Mouse (Mus musculus) neural tube, embryonic 11.5 days (tissue): ENCODE data around the gene Bad. TPM values are rescaled to one million over a fixed set of nuclear protein-coding genes. Genes with fewer than 3 reads are reported as not detected.
A peak's percentile ranks its signal among the peaks of the same experiment; 100 is the strongest.

Experiments
- ATAC-seq: fragments of 200-750 bp; cut with Nextera tagmentation; 2 replicates; pipeline ENCODE4 v1.8.0; 2017; ENCODE audit warnings: moderate number of reproducible peaks, mild to moderate bottlenecking, moderate TSS enrichment, moderate library complexity; ENCODE audit not compliant: insufficient read depth, low FRiP score, low TSS enrichment
- DNase-seq: peaks from one replicate; pipeline ENCODE4 v3.0.0-alpha.2; 2015; ENCODE audit warnings: low spot score
- H3K27ac ChIP-seq: fragments of 300-500 bp; sonication (generic); 2 replicates; pipeline ENCODE4 v1.5.1; 2014; ENCODE audit warnings: low read depth, mild to moderate bottlenecking, low read length
- H3K27me3 ChIP-seq: fragments of 300-500 bp; sonication (generic); 2 replicates; pipeline ENCODE4 v1.6.1; 2014; ENCODE audit warnings: mild to moderate bottlenecking, low read length, mixed read lengths; ENCODE audit not compliant: control insufficient read depth, insufficient read depth
- H3K36me3 ChIP-seq: fragments of 300-500 bp; sonication (generic); 2 replicates; pipeline ENCODE4 v1.6.1; 2014; ENCODE audit warnings: mild to moderate bottlenecking, low read length, moderate library complexity, mixed read lengths; ENCODE audit not compliant: control insufficient read depth, insufficient read depth
- H3K4me1 ChIP-seq: fragments of 300-500 bp; sonication (generic); 2 replicates; pipeline ENCODE4 v1.6.1; 2014; ENCODE audit warnings: low read length, mixed read lengths; ENCODE audit not compliant: control insufficient read depth, insufficient read depth
- H3K4me2 ChIP-seq: fragments of 300-500 bp; sonication (generic); 2 replicates; pipeline ENCODE4 v1.6.1; 2014; ENCODE audit warnings: low read depth, mild to moderate bottlenecking, moderate library complexity
- H3K4me3 ChIP-seq: fragments of 300-500 bp; sonication (generic); 2 replicates; pipeline ENCODE4 v1.5.1; 2014; ENCODE audit warnings: low read depth, low read length
- H3K9ac ChIP-seq: fragments of 300-500 bp; sonication (generic); 2 replicates; pipeline ENCODE4 v1.6.1; 2014; ENCODE audit warnings: mild to moderate bottlenecking, low read length
- H3K9me3 ChIP-seq: fragments of 300-500 bp; sonication (generic); 2 replicates; pipeline ENCODE4 v1.6.1; 2016; ENCODE audit warnings: low read length; ENCODE audit not compliant: control insufficient read depth
- WGBS: fragments of 180-500 bp; shearing (Covaris S2); extraction: QIAGEN DNeasy Blood & Tissue Kit; methylation state at CpG from one replicate; pipeline ENCODE4 v1.1.7; 2014; 5-methylcytosine and 5-hydroxymethylcytosine counted together
- polyA plus RNA-seq: library from polyadenylated mRNA; unstranded; fragments of >200 nt; fragmentation: Nextera tagmentation; extraction: Ambion mirVana; gene quantifications from 2 replicates; pipeline ENCODE4 v1.2.1, GENCODE M21; 2014

Bad gene
- polyA plus RNA-seq, 1 experiment from 2014 or later, result 58.5 TPM

GRCm38 (mm10) chr19:6973581-6974190 is 32.0 kb downstream of the Bad start:
- peaks cover 37% of the 10 kb centered on the region for H3K4me1 ChIP-seq
- H3K9ac ChIP-seq, result peak overlapping the region; percentile 92

GRCm38 (mm10) chr19:6974211-6975205 is 32.8 kb downstream of the Bad start, which contains the start of gene Ppp1r14b:
TSS of gene Ppp1r14b (plus strand) at chr19:6974968.
- Histone ChIP-seq H3K9ac (peak within 1 kb of the TSS; percentile 92), H3K27ac (peak within 1 kb of the TSS; percentile 86)
- peak; percentile 62 for ATAC-seq

More at GRCm38 (mm10) chr19:6973581-6974190, 32.0 kb downstream of the Bad start:
- ATAC-seq, result no peak
- Histone ChIP-seq H3K27me3 (0 out of 2 replicates have a peak, but pooled peaks cover 3% of the 10 kb centered on the region), H3K36me3 (peaks cover 10% of the 10 kb centered on the region), H3K4me3 (peak overlapping the region; percentile 70), H3K27ac (no peak overlapping the region), H3K9me3 (no peaks in the 10 kb centered on the region), H3K4me2 (peak overlapping the region; percentile 83)
- no peak for DNase-seq
- 28% methylated on average over 12 of the region's 12 CpGs for WGBS

GRCm38 (mm10) chr19:6975537-6976521 is 34.2 kb downstream of the Bad start, which contains the start of gene Plcb3:
TSS of gene Plcb3 (minus strand) at chr19:6976470.
- Histone ChIP-seq H3K9me3 (no peaks in the 10 kb centered on the region), H3K27me3 (no peaks in the 10 kb centered on the region), H3K4me3 (peak within 1 kb of the TSS; percentile 70), H3K36me3 (peaks cover 10% of the 10 kb centered on the region), H3K4me2 (peak within 1 kb of the TSS; percentile 79), H3K9ac (peak within 1 kb of the TSS; percentile 92), H3K4me1 (peaks cover 28% of the 10 kb centered on the region), H3K27ac (peak within 1 kb of the TSS; percentile 86)
- WGBS, result under 1% methylated on average over 16 of the region's 16 CpGs
- peak; percentile 81 for DNase-seq
- 0 out of 2 replicates have a peak, but pooled peaks have one; percentile 9 for ATAC-seq

More at GRCm38 (mm10) chr19:6974211-6975205, 32.8 kb downstream of the Bad start, which contains the start of gene Ppp1r14b:
- under 1% methylated on average over 49 of the region's 84 CpGs for WGBS
- Histone ChIP-seq H3K4me1 (peaks cover 37% of the 10 kb centered on the region), H3K36me3 (peaks cover 10% of the 10 kb centered on the region), H3K4me2 (peak within 1 kb of the TSS; percentile 83), H3K27me3 (no peaks in the 10 kb centered on the region), H3K9me3 (no peaks in the 10 kb centered on the region), H3K4me3 (peak within 1 kb of the TSS; percentile 70)
- peak; percentile 90 for DNase-seq

DNA sequence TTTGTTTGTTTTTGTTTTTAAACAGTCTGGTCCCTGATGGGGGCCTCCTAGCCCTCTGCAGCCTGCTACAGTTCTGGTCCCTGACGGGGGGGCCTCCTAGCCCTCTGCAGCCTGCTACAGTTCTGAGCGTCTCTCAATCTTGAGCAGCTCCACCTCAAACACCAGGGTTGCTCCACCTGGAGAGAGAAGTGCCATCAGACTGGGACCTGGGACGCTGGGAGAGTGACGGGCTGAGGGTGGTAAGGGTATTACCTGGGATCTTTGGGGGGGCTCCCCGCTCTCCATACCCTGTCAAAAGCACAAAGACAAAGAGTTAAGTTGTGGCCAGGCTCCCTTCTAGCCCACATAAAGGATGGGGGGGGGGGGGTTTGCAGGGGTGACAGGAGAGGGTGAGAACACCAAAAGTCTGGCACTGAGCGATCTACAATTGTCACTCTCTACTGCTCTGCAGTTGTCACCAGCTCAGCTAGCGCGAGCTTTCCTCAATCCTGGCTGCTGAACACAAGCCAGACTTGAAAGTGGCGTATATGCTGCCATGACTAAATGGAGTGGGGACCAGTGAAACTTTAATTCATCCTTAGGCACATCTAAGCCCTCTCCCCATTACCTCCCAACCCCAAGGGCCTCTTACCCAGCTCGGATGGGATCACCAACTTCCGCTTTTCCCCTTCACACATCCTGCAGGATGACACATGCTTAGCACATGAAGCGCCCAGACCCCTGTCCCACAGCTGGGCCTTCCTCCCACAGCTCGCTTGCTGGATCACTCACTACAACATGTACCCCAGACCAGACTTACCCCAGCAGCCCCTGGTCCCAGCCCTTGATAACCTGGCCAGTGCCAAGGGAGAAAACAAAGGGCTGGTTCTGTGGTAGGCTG is 36.3 kb downstream of the Bad start:
- ATAC-seq (no peak), DNase-seq (no peak)
- H3K4me2 ChIP-seq, result peak overlapping the region; percentile 11; the same call in 1 of the 2 replicates
- 0 out of 2 replicates have a peak overlapping the region, but pooled peaks have one; percentile 49 for H3K27ac ChIP-seq
- H3K27me3 ChIP-seq, result no peaks in the 10 kb centered on the region
- H3K4me3 ChIP-seq, result peak overlapping the region; percentile 12
- no peak overlapping the region; the same call in 1 of the 2 replicates for H3K9ac ChIP-seq
- peaks cover 10% of the 10 kb centered on the region for H3K36me3 ChIP-seq
- H3K4me1 ChIP-seq, result peaks cover 25% of the 10 kb centered on the region
- 79% methylated on average over 13 of the region's 13 CpGs for WGBS
- H3K9me3 ChIP-seq, result no peaks in the 10 kb centered on the region

DNA sequence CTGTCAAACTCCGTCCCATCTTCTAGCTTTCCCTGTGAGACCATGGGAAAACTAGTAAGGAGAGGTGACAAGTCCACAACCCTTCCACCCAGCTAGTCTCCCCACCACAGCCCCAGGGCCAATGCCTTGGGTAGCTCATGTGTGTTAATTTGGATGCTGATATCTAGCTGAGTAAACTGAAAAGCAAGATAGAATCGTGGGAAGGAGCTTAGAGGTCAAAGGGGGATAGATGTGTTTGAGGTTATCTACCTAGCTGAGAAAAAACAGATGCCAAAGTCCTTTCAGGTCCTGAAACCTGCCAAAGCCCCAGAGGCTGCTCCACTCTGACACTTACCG is 36.9 kb downstream of the Bad start:
- H3K4me2 ChIP-seq, result peak overlapping the region; percentile 69
- no peaks in the 10 kb centered on the region for H3K9me3 ChIP-seq
- 66% methylated on average over 3 of the region's 3 CpGs for WGBS
- DNase-seq (no peak), ATAC-seq (no peak)
- 0 out of 2 replicates have a peak overlapping the region, but pooled peaks have one; percentile 42 for H3K27ac ChIP-seq
- H3K27me3 ChIP-seq, result no peaks in the 10 kb centered on the region
- H3K9ac ChIP-seq, result no peak overlapping the region
- H3K4me1 ChIP-seq, result peaks cover 25% of the 10 kb centered on the region
- peak overlapping the region; percentile 67 for H3K4me3 ChIP-seq
- H3K36me3 ChIP-seq, result peaks cover 10% of the 10 kb centered on the region

- H3K9ac ChIP-seq, result peak overlapping the region; percentile 51
- WGBS, result 11% methylated on average over 11 of the region's 11 CpGs
- ATAC-seq (no peak), DNase-seq (peak; percentile 40)
- H3K4me1 ChIP-seq, result peaks cover 21% of the 10 kb centered on the region
- H3K27ac ChIP-seq, result peak overlapping the region; percentile 39
- peaks cover 10% of the 10 kb centered on the region for H3K36me3 ChIP-seq
- peak overlapping the region; percentile 69 for H3K4me2 ChIP-seq
- H3K27me3 ChIP-seq, result no peaks in the 10 kb centered on the region
- H3K9me3 ChIP-seq, result no peaks in the 10 kb centered on the region
- peak overlapping the region; percentile 67 for H3K4me3 ChIP-seq
Measured at GRCm38 (mm10) chr19:6979001-6979479, 37.4 kb downstream of the Bad start.
